Mouse (Mus musculus) cerebellum, adult 2 months (tissue): ENCODE measurements around the gene Ncoa1.

Source experiments
- CTCF ChIP-seq: fragments of 200-500 bp; IDR thresholded peaks from 2 replicates; pipeline ENCODE4 v1.5.1; 2011; ENCODE audit warnings: low read depth, mild to moderate bottlenecking, control low read depth, low read length, moderate library complexity, borderline replicate concordance; ENCODE audit not compliant: insufficient read depth
- POLR2A ChIP-seq: fragments of 200-500 bp; IDR thresholded peaks from 2 replicates; pipeline ENCODE4 v1.6.1; 2011; ENCODE audit warnings: low read length, control low read depth, borderline replicate concordance; ENCODE audit not compliant: insufficient read depth

DNA sequence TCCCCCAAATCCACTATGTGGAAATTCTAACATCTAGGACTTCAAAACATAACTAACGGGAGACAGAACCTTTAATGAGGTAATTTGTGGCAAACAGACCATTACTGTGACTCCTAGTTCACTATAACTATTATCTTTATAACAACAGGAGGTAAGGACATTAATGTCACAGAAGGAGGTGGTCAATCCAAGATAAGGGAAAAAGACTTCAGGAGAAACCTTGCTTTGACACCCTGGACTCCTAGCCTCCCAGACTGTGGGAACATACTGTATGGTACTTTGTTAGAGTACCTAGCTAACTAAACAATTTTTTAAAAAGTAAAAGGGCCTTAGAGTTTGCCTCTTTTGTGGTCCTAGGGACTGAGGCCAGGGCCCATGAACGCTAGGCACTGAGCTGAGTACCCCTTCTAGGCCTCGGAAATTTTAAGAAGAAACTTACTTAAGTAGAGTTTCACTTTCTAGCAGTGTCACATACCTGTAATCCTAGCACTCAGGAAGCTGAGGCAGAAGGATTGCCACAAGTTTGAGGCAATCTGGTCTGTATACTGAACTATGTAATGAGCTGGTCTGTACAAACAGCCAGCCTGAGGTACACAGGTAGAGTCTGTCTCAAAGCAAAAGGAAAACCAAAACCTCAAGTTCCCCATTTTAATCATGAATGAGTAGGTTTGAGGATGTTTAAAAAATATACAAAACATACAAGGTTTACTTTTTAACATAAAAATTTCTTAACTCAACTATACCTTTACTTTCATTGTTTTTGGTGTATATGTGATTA lies 197.8 kb downstream of the Ncoa1 start:
- TF ChIP-seq POLR2A (no peak), CTCF (no peak)
